Mouse (Mus musculus) spleen, postnatal 36 days (tissue): ENCODE measurements around the gene Fam172a.
A peak's percentile ranks its signal among the peaks of the same experiment; 100 is the strongest.

Experiments
- DNase-seq, 2 experiments: peaks; one replicate each; pipeline ENCODE4 v3.0.0; 2022; ENCODE audit warnings: low spot score in 2 of 2, mixed read lengths in 1 of 2

Gene Fam172a

DNA sequence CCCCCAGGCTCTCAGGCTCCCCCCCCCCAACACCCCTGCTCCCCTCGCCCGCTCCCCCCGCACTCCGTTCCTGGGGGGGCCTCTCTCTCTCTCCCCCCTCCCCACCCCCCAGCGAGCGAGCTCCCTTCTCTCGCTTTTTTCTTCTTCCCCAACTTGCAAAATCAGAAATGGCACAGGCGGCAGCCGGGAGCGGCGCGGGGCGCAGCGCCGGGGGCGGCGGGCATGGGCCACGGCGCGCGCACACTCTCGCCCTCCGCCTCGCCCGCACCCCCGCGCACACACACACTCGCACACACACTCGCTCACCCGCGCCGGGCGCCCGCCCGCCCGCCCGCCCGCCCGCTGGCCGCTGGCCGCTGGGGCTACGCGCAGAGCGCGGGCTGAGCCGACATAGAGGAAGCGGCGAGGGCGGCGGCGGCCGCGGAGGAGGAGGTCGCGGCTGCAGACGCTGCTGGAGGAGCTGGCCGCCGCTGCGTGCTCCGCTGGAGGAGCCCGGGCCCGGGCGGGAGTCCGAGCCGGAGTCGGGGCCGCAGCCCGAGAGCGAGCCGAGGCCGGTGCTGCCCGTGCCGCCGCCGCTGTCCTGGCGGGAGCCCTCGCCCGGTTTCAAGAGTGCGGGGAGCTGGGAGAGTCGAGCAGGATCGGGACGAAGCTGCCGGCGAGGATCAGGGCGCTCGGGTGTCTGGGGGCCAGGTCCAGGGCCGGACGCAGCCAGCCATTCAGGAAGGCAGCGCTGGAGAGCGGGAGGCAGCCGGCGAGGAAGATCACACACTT lies 497.2 kb downstream of the Fam172a start:
- no peak for DNase-seq

DNA sequence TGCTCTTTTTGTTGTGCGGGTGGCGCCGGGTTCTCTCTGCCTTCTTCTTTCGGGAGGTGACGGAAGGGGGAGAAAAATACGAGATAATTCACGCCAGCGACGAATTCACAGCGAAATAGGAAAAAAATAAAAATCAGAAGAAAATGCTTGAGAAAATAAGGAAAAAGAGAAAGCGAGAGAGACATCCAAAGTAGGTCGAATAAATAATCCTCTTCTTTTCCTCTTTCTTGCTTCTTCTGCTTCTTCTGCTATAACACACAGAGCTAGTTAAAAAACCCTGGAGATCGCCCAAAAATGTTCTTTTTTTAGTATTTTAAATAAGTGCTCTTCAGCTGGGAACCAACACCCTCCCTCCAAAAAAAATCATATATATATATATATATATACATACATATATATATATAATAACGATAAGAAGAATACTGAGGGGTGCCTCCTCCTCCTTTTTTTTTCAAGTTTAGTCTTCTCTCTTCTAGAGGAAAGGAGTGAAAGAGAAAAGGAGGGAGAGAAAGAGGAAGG lies 497.9 kb downstream of the Fam172a start, which contains the start of gene Nr2f1:
Gene Nr2f1, minus strand, starts transcription at position 116 of the 519 bp plus-strand sequence.
- DNase-seq, result no peak

DNA sequence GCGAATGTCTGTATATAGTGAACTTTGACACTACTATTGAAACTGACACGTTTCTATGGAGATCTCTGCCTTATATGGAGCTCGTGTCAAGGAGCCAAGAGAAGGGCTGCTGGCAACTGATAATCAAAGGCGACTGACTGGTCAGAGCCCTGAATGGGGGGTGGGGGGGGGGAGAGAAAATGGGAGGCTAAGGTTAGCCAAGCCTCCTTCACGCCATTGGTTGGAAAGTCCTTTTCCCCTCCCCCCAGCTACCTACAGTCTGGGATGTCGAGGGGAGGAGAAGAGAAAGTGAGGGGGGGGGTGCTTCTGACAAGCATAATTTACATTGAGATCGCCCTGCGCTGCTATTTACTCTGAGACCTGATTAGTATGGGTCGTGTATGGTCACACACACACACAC lies 498.6 kb downstream of the Fam172a start:
- no peak for DNase-seq

- DNase-seq, result peak; percentile 34 to 45
Measured at GRCm38 (mm10) chr13:78200991-78201870, 499.4 kb downstream of the Fam172a start.

DNA sequence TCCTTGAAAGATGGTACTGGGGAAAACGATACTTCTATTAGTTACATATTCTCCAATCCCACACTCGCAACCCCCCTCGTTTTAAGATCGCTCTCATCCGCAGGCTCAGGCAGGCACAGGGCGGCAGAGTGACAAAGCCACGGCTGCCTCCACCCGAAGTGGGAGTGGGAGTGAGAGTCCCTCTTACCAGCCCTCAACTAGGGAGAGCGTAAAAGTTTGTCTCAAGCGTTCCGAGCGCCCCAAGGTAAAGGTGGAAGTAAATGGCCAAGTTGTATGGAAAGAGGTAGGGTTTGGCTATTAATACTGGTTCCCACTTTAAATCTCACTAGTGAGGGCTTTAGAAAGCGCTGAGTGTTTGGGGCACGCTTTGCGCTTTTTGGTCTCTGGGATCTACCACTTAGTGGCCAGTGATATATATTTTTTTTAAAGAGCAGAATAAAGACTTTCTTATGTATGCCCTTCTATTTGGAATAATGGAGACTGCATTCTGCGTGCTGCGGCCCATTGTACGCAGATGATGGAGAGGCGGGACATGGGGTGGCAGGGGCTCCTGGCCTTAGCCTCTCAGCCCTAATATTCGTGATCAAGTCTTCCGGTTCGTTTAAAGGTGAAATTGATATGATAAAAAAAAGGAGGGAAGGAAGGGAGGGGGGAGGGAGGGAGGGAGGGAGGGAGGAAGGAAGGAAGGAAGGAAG lies 500.2 kb downstream of the Fam172a start:
- DNase-seq, result no peak

DNA sequence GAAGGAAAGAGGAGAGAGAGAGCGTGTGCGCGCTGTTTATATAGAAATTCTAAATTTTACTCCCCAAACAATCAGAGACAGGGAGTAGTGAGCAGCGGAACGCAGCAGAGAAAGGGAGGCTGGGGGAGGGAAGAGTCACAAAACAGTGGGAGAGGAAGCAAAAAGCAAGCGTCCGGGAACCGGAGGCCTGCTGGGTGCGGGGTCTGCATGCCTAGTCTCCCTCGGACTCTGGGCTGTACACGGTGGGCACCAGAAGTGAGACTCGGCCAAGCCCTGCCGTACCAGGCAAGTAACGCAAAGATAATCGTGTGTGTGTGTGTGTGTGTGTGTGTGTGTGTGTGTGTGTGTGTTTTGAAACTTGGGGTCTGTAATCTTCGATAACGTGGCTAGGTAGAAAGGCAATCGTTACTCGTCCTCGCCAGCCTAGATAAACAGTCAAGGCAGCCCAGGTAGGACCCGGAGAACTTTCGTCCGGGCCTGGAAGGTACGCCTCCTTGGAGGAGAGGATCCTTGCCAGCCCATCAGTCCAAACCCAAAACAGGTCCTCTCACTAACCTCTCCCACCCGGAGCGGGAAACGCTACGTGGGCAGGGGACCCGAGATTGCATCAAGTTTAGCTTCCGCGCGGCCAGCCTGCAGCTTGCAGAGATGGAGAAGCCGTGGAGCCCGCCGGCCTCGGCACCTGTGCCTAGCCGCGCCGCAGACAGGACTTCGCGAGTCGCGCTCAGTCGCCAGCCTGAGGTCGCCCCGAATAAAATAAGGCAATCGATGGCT lies 500.9 kb downstream of the Fam172a start:
- DNase-seq, result no peak

- no peak for DNase-seq
Measured at GRCm38 (mm10) chr13:78203348-78204061, 501.7 kb downstream of the Fam172a start.

- DNase-seq, result no peak
Measured at GRCm38 (mm10) chr13:78205426-78205825, 503.6 kb downstream of the Fam172a start.

DNA sequence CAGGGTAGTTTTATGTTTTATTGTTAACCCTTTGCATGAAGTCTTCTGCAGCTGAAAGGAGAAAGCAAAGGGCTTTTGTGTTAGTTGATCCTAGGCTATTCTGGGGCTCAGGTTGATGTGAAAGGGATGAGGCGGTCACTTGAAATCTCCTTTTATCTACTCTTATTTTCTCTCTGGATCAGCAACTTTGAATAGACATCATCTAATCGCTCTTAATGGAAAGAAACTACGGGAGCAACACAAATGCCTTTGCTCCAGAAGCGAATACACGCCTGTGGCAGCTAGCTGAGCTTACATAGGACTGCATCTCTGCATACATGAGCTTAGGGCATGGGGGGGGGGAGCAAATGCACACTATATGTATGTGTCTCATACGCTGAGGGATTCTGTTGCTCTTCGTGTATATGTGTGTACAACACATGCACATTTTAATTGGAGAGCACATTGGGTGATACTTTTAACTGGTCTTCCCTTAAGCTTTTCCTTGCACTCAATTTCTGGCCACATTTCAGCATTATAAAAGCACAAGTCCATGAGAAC lies 505.1 kb downstream of the Fam172a start:
- no peak for DNase-seq

- no peak for DNase-seq
Measured at GRCm38 (mm10) chr13:78207796-78208645, 506.2 kb downstream of the Fam172a start.

GRCm38 (mm10) chr13:78208689-78209410 lies 507.0 kb downstream of the Fam172a start:
- DNase-seq, result no peak

DNA sequence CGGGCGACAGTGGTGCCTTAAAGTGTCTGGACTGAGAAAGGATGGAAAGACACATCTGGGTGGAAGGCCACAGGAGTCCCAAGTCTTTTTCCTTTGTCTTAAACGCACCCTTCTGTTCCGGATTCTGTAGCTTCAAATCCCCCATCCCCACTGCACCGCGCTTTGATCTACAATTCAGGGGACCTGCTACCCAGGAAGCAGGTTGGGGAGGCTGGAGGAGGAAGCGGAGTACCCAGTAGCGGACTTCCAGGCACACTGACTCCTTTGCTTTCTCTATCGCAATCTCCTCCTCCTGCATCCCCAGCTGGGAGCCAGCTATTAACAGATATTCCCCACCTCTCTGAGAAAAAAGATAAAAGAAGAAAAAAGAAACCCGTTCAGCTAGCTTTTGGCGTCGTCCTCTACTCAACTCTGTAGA lies 507.8 kb downstream of the Fam172a start:
- no peak for DNase-seq

GRCm38 (mm10) chr13:78210029-78210747 lies 508.4 kb downstream of the Fam172a start:
- no peak for DNase-seq

DNA sequence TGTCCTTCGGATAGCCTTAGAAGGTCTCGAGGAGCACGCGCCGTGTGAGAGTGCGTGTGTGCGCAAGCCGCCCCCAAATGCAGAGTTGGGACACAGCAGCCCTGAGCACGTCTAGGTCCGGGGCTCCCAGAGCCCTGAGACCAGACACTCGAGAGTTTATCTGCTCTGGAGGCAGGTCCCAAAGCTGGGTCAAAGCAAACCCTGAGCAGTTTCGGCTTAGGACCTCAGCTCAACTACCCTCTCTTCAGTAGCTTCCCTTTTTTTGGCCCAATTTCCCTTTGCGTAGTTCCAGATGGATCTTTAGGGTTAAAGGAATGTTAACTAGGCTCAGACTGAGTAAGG lies 508.9 kb downstream of the Fam172a start:
- DNase-seq, result no peak

- DNase-seq, result no peak
Measured at GRCm38 (mm10) chr13:78211231-78212010, 509.6 kb downstream of the Fam172a start.

GRCm38 (mm10) chr13:78212111-78212510 lies 510.3 kb downstream of the Fam172a start:
- no peak for DNase-seq

GRCm38 (mm10) chr13:78213155-78213554 lies 511.3 kb downstream of the Fam172a start:
- no peak for DNase-seq
